ENCODE assay signal across 8 mouse cellular contexts in genomic region chr2:130178706-130179506, GRCm38 (mm10). TPM values are rescaled to one million over a fixed set of nuclear protein-coding genes. Genes with fewer than 3 reads are reported as not detected.
DNase-seq lines count a peak whose midpoint lies in the region; ATAC-seq lines count a peak whose summit lies in the region.

Gene Snrpb (minus strand): TSS chr2:130179403.

- DNase-seq in MN1 (ENCODE audit: low spot score): peak; percentile 93
- peak; percentile 87 for DNase-seq in cerebellum, adult 9-10 months
- peak; percentile 78 to 93 for DNase-seq in frontal cortex, adult 2 months (ENCODE audit: extremely low spot score in 1 of 2, low spot score in 1 of 2)
- peak; percentile 92 for DNase-seq in hindbrain, embryonic 11.5 days (ENCODE audit: low spot score)
- DNase-seq in layer of hippocampus, postnatal 10 days (ENCODE audit: low spot score in 2 of 2): peak; percentile 91
- peak; percentile 96 for DNase-seq in lung, postnatal 10 days
- peak; percentile 85 for DNase-seq in ovary, postnatal 36 days (ENCODE audit: low spot score)
- DNase-seq in thymus, postnatal 25 days: peak; percentile 80

- H3K27ac ChIP-seq in hindbrain, embryonic 11.5 days (ENCODE audit: low read depth, low read length): peak within 1 kb of the TSS; percentile 97

- H3K27me3 ChIP-seq in hindbrain, embryonic 11.5 days (ENCODE audit: control insufficient read depth, insufficient read depth, low read length): no peaks in the 10 kb centered on the region

- peak within 1 kb of the TSS; percentile 98 for H3K4me3 ChIP-seq in hindbrain, embryonic 11.5 days (ENCODE audit: low read depth, low read length)

- under 1% methylated on average over 75 of the region's 81 CpGs for WGBS in hindbrain, embryonic 11.5 days

- H3K9me3 ChIP-seq in hindbrain, embryonic 11.5 days (ENCODE audit: control insufficient read depth, low read length): no peaks in the 10 kb centered on the region

- peak within 1 kb of the TSS; percentile 81 for H3K4me2 ChIP-seq in hindbrain, embryonic 11.5 days (replicated peaks; ENCODE audit: low read depth, low read length)

- H3K9ac ChIP-seq in hindbrain, embryonic 11.5 days (ENCODE audit: low read depth, low read length): peak within 1 kb of the TSS; percentile 100

- peaks cover 5% of the 10 kb centered on the region for H3K36me3 ChIP-seq in hindbrain, embryonic 11.5 days (ENCODE audit: control insufficient read depth, insufficient read depth, low read length)

- no peaks in the 10 kb centered on the region; the same call in 1 of the 2 replicates for H3K4me1 ChIP-seq in hindbrain, embryonic 11.5 days (replicated peaks; ENCODE audit: control insufficient read depth, insufficient read depth, low read length)

- ATAC-seq in hindbrain, embryonic 11.5 days (ENCODE audit: low FRiP score): peak; percentile 92

RNA-seq across cellular contexts. Expression of gene Snrpb, which starts in this region (rescaled TPM):
- 125 and 136 TPM in 2 replicates for polyA plus RNA-seq in frontal cortex, adult 2 months (2012; rRNA removed)
- polyA plus RNA-seq in hindbrain, embryonic 11.5 days (2014; fragmentation: Nextera tagmentation; extraction: Ambion mirVana): 698 and 723 TPM in 2 replicates
- 100 to 1,000 TPM; 103 to 106 TPM for total RNA-seq in layer of hippocampus, postnatal 10 days (2021)

Comparison
In these comparisons a context has a peak if more than half of its experiments do, and no peak if none do; other contexts are left out.
1. Peak in every context shown above with its lines: DNase-seq, ATAC-seq, H3K4me3 ChIP-seq and H3K27ac ChIP-seq.